Mouse (Mus musculus) lung, embryonic 16.5 days (tissue): ENCODE data around the gene Tsen2. TPM values are rescaled to one million over a fixed set of nuclear protein-coding genes. Genes with fewer than 3 reads are reported as not detected.

ENCODE experiments used
- ATAC-seq: fragments of 200-750 bp; cut with Nextera tagmentation; 2 replicates; pipeline ENCODE4 v1.8.0; 2017; ENCODE audit warnings: low read depth, mild to moderate bottlenecking, moderate library complexity
- H3K27ac ChIP-seq: fragments of 300-500 bp; sonication (generic); 2 replicates; pipeline ENCODE4 v1.5.1; 2014; ENCODE audit warnings: mild to moderate bottlenecking, control low read depth, low read length
- H3K27me3 ChIP-seq: fragments of 300-500 bp; sonication (generic); 2 replicates; pipeline ENCODE4 v1.6.1; 2014; ENCODE audit warnings: low read depth, low read length, mixed read lengths; ENCODE audit not compliant: control insufficient read depth, insufficient read depth
- H3K36me3 ChIP-seq: fragments of 300-500 bp; sonication (generic); 2 replicates; pipeline ENCODE4 v1.6.1; 2014; ENCODE audit warnings: low read length; ENCODE audit not compliant: control insufficient read depth, insufficient read depth
- H3K4me1 ChIP-seq: fragments of 300-500 bp; sonication (generic); replicated peaks from 2 replicates; pipeline ENCODE4 v1.6.1; 2014; ENCODE audit warnings: low read length, mixed read lengths; ENCODE audit not compliant: control insufficient read depth, insufficient read depth
- H3K4me2 ChIP-seq: fragments of 300-500 bp; sonication (generic); 2 replicates; pipeline ENCODE4 v1.6.1; 2014; ENCODE audit warnings: low read depth, low read length, control low read depth
- H3K4me3 ChIP-seq: fragments of 300-500 bp; sonication (generic); 2 replicates; pipeline ENCODE4 v1.5.1; 2014; ENCODE audit warnings: mild to moderate bottlenecking, low read length, control low read depth
- H3K9ac ChIP-seq: fragments of 300-500 bp; sonication (generic); 2 replicates; pipeline ENCODE4 v1.6.1; 2014; ENCODE audit warnings: low read length, control low read depth
- H3K9me3 ChIP-seq: fragments of 300-500 bp; sonication (generic); 2 replicates; pipeline ENCODE4 v1.6.1; 2016; ENCODE audit warnings: low read length; ENCODE audit not compliant: control insufficient read depth
- WGBS: fragments of 180-500 bp; shearing (Covaris S2); extraction: QIAGEN DNeasy Blood & Tissue Kit; methylation state at CpG from one replicate; pipeline ENCODE4 v1.1.7; 2014; 5-methylcytosine and 5-hydroxymethylcytosine counted together
- polyA plus RNA-seq: library from polyadenylated mRNA; unstranded; fragments of >200 nt; fragmentation: Nextera tagmentation; extraction: Ambion mirVana; gene quantifications from 2 replicates; pipeline ENCODE4 v1.2.1, GENCODE M21; 2015

The Tsen2 gene
- polyA plus RNA-seq, 1 experiment from 2014 or later, result 24.8 TPM

- Histone ChIP-seq H3K4me2 (no peak overlapping the region), H3K36me3 (no peaks in the 10 kb centered on the region), H3K4me3 (no peak overlapping the region), H3K27me3 (no peaks in the 10 kb centered on the region), H3K9me3 (no peaks in the 10 kb centered on the region), H3K27ac (no peak overlapping the region), H3K9ac (no peak overlapping the region), H3K4me1 (peaks cover 16% of the 10 kb centered on the region)
- 59% methylated on average over 3 of the region's 3 CpGs for WGBS
- no peak for ATAC-seq
Measured at GRCm38 (mm10) chr6:115527418-115527817, 17.0 kb upstream of the Tsen2 start.

- no peak for ATAC-seq
- H3K9ac ChIP-seq, result no peak overlapping the region
- 87% methylated on average over 4 of the region's 4 CpGs for WGBS
- H3K27ac ChIP-seq, result no peak overlapping the region
- H3K4me3 ChIP-seq, result no peak overlapping the region
- no peaks in the 10 kb centered on the region for H3K36me3 ChIP-seq
- H3K4me1 ChIP-seq, result peaks cover 11% of the 10 kb centered on the region
- no peaks in the 10 kb centered on the region for H3K9me3 ChIP-seq
- no peak overlapping the region for H3K4me2 ChIP-seq
- no peaks in the 10 kb centered on the region for H3K27me3 ChIP-seq
Measured at GRCm38 (mm10) chr6:115528372-115528771, 16.1 kb upstream of the Tsen2 start.

GRCm38 (mm10) chr6:115534617-115535016, 9.8 kb upstream of the Tsen2 start:
- Histone ChIP-seq H3K36me3 (no peaks in the 10 kb centered on the region), H3K9ac (no peak overlapping the region), H3K4me3 (no peak overlapping the region), H3K27me3 (no peaks in the 10 kb centered on the region), H3K4me2 (no peak overlapping the region), H3K4me1 (peaks cover 7% of the 10 kb centered on the region), H3K27ac (no peak overlapping the region), H3K9me3 (no peaks in the 10 kb centered on the region)
- WGBS, result 24% methylated on average over 7 of the region's 7 CpGs
- peak; percentile 39 for ATAC-seq

- no peaks in the 10 kb centered on the region for H3K9me3 ChIP-seq
- no peaks in the 10 kb centered on the region for H3K27me3 ChIP-seq
- no peak overlapping the region for H3K27ac ChIP-seq
- peaks cover 7% of the 10 kb centered on the region for H3K4me1 ChIP-seq
- no peak for ATAC-seq
- H3K36me3 ChIP-seq, result no peaks in the 10 kb centered on the region
- 59% methylated on average over 4 of the region's 4 CpGs for WGBS
- H3K4me2 ChIP-seq, result no peak overlapping the region
- no peak overlapping the region for H3K4me3 ChIP-seq
- no peak overlapping the region for H3K9ac ChIP-seq
Measured at GRCm38 (mm10) chr6:115536169-115536568, 8.3 kb upstream of the Tsen2 start.

- ATAC-seq, result peak; percentile 82
- Histone ChIP-seq H3K27me3 (no peaks in the 10 kb centered on the region), H3K9ac (peak overlapping the region; percentile 68), H3K4me1 (peaks cover 12% of the 10 kb centered on the region), H3K4me2 (peak overlapping the region; percentile 48), H3K27ac (no peak overlapping the region), H3K4me3 (0 out of 2 replicates have a peak overlapping the region, but pooled peaks have one; percentile 16), H3K9me3 (no peaks in the 10 kb centered on the region), H3K36me3 (no peaks in the 10 kb centered on the region)
- 19% methylated on average over 26 of the region's 26 CpGs for WGBS
Measured at GRCm38 (mm10) chr6:115538645-115539429, 5.6 kb upstream of the Tsen2 start.

GRCm38 (mm10) chr6:115541676-115542275, 2.7 kb upstream of the Tsen2 start:
- no peaks in the 10 kb centered on the region for H3K36me3 ChIP-seq
- H3K4me2 ChIP-seq, result no peak overlapping the region
- H3K4me3 ChIP-seq, result no peak overlapping the region
- H3K27me3 ChIP-seq, result no peaks in the 10 kb centered on the region
- H3K27ac ChIP-seq, result peak overlapping the region; percentile 59
- H3K9ac ChIP-seq, result no peak overlapping the region
- 29% methylated on average over 6 of the region's 6 CpGs for WGBS
- ATAC-seq, result no peak
- H3K9me3 ChIP-seq, result no peaks in the 10 kb centered on the region
- H3K4me1 ChIP-seq, result peaks cover 9% of the 10 kb centered on the region; the same call in 1 of the 2 replicates

- Histone ChIP-seq H3K27me3 (no peaks in the 10 kb centered on the region), H3K4me1 (peaks cover 9% of the 10 kb centered on the region; the same call in 1 of the 2 replicates), H3K4me2 (no peak overlapping the region), H3K4me3 (no peak overlapping the region), H3K9ac (no peak overlapping the region), H3K27ac (no peak overlapping the region), H3K9me3 (no peaks in the 10 kb centered on the region), H3K36me3 (no peaks in the 10 kb centered on the region)
- 57% methylated on average over 3 of the region's 3 CpGs for WGBS
- ATAC-seq, result no peak
Measured at GRCm38 (mm10) chr6:115542341-115542740, 2.1 kb upstream of the Tsen2 start.

GRCm38 (mm10) chr6:115546276-115546675, 1.8 kb downstream of the Tsen2 start:
- H3K4me3 ChIP-seq, result no peak overlapping the region
- no peaks in the 10 kb centered on the region for H3K27me3 ChIP-seq
- H3K4me2 ChIP-seq, result no peak overlapping the region
- H3K9me3 ChIP-seq, result no peaks in the 10 kb centered on the region
- H3K9ac ChIP-seq, result no peak overlapping the region
- H3K36me3 ChIP-seq, result peaks cover 10% of the 10 kb centered on the region; the same call in 1 of the 2 replicates
- no peak overlapping the region for H3K27ac ChIP-seq
- WGBS, result 81% methylated on average over 5 of the region's 5 CpGs
- H3K4me1 ChIP-seq, result peaks cover 9% of the 10 kb centered on the region; the same call in 1 of the 2 replicates
- ATAC-seq, result no peak

- Histone ChIP-seq H3K27ac (no peak overlapping the region), H3K4me2 (no peak overlapping the region), H3K36me3 (peaks cover 19% of the 10 kb centered on the region), H3K27me3 (no peaks in the 10 kb centered on the region), H3K9me3 (no peaks in the 10 kb centered on the region), H3K4me1 (peaks cover 6% of the 10 kb centered on the region; the same call in 1 of the 2 replicates), H3K9ac (no peak overlapping the region), H3K4me3 (no peak overlapping the region)
- 66% methylated on average over 5 of the region's 5 CpGs for WGBS
- no peak for ATAC-seq
Measured at GRCm38 (mm10) chr6:115555485-115555884, 11.0 kb downstream of the Tsen2 start.
